Mouse (Mus musculus) heart, embryonic 11.5 days (tissue): ENCODE measurements at regions not wholly inside any gene's neighbourhood (a gene's known extent, or its start where the extent isn't known, plus 50 kb on each side); places are given as distances from the start of the nearest gene placed in this dataset.

ENCODE experiments used
- ATAC-seq: fragments of 200-750 bp; cut with Nextera tagmentation; replicated peaks from 2 replicates; pipeline ENCODE4 v1.8.0; 2017; ENCODE audit warnings: moderate library complexity; ENCODE audit not compliant: insufficient number of reproducible peaks, low FRiP score, low TSS enrichment
- H3K27ac ChIP-seq: fragments of 300-500 bp; sonication (generic); 2 replicates; pipeline ENCODE4 v1.5.1; 2014; ENCODE audit warnings: mild to moderate bottlenecking, low read depth, low read length
- H3K27me3 ChIP-seq: fragments of 300-500 bp; sonication (generic); 2 replicates; pipeline ENCODE4 v1.6.1; 2014; ENCODE audit warnings: mild to moderate bottlenecking, low read length, mixed read lengths; ENCODE audit not compliant: control insufficient read depth, insufficient read depth
- H3K36me3 ChIP-seq: fragments of 300-500 bp; sonication (generic); 2 replicates; pipeline ENCODE4 v1.6.1; 2014; ENCODE audit warnings: mild to moderate bottlenecking, low read length, moderate library complexity, mixed read lengths; ENCODE audit not compliant: control insufficient read depth, insufficient read depth
- H3K4me1 ChIP-seq: fragments of 300-500 bp; sonication (generic); 2 replicates; pipeline ENCODE4 v1.6.1; 2014; ENCODE audit warnings: low read length; ENCODE audit not compliant: control insufficient read depth, insufficient read depth
- H3K4me2 ChIP-seq: fragments of 300-500 bp; sonication (generic); 2 replicates; pipeline ENCODE4 v1.6.1; 2014; ENCODE audit warnings: mild to moderate bottlenecking, moderate library complexity
- H3K4me3 ChIP-seq: fragments of 300-500 bp; sonication (generic); 2 replicates; pipeline ENCODE4 v1.5.1; 2014; ENCODE audit warnings: low read depth, low read length
- H3K9ac ChIP-seq: fragments of 300-500 bp; sonication (generic); 2 replicates; pipeline ENCODE4 v1.6.1; 2014; ENCODE audit warnings: mild to moderate bottlenecking, low read depth, low read length, moderate library complexity
- H3K9me3 ChIP-seq: fragments of 300-500 bp; sonication (generic); replicated peaks from 2 replicates; pipeline ENCODE4 v1.6.1; 2016; ENCODE audit warnings: low read length; ENCODE audit not compliant: control insufficient read depth
- WGBS: fragments of 180-500 bp; shearing (Covaris S2); extraction: QIAGEN DNeasy Blood & Tissue Kit; methylation state at CpG from one replicate; pipeline ENCODE4 v1.1.7; 2014; ENCODE audit not compliant: insufficient replicate concordance; 5-methylcytosine and 5-hydroxymethylcytosine counted together

DNA sequence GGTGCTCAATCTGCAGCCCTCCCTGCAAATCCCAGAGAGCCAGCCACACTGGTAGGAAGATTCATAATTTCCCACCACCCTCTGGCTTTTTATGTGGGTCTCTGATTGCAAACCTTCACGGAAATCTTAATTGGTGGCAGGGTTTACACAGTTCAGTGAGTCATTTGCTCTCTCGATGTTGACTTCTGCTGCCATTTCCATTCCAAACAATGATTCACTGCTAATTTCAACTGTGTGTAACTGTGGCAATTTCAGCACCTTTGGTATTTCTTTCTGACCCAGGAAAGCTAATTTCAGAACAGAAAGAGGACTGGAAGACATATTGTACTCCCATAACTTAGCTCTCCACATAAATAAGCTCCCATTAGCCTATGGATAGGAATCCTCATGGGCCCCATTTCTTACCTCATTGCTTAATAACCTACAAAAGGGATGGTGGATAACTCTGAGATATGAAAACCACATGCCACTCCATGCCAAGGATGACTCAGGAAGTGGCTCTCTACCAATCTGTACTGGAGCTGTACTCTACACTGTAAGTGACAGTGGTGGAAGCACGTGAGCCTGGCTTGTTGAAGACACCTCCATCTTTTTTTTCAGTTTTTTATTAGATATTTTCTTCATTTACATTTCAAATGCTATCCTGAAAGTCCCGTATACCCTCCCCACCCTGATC, 536.0 kb downstream of the Tox3 start:
- Histone ChIP-seq H3K36me3 (no peaks in the 10 kb centered on the region), H3K9me3 (no peaks in the 10 kb centered on the region), H3K9ac (no peak overlapping the region), H3K4me1 (no peaks in the 10 kb centered on the region), H3K27me3 (no peaks in the 10 kb centered on the region), H3K27ac (no peak overlapping the region), H3K4me3 (no peak overlapping the region), H3K4me2 (no peak overlapping the region)
- WGBS = 79% methylated on average over 4 of the region's 4 CpGs
- ATAC-seq = no peak

DNA sequence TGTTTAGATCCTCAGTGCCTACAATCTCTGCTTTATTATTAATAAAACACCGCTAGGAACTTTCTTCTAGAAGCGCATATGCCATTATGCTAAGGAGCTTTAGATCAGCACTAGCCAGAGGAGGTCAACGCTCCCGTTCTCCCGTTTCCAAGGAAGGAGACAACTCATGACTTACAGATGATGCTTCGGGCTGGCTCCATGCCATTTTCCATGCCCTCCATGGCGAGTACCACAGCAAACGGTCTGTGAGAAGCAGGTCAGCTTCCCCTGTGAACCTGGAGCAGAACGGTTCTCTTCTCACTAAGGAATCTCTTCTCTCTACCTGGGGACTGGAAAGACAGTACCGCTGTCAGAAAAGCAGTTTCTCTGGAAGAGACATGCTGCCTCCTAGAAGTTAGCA, 559.8 kb downstream of the Tox3 start:
- Histone ChIP-seq H3K9ac (no peak overlapping the region), H3K27me3 (no peaks in the 10 kb centered on the region; the same call in 1 of the 2 replicates), H3K4me3 (no peak overlapping the region), H3K9me3 (no peaks in the 10 kb centered on the region), H3K4me1 (no peaks in the 10 kb centered on the region), H3K36me3 (no peaks in the 10 kb centered on the region), H3K4me2 (no peak overlapping the region), H3K27ac (no peak overlapping the region)
- 68% methylated on average over 10 of the region's 10 CpGs for WGBS
- ATAC-seq = no peak

GRCm38 (mm10) chr8:89787050-89787905, 560.9 kb downstream of the Tox3 start:
- 67% methylated on average over 17 of the region's 17 CpGs for WGBS
- Histone ChIP-seq H3K4me3 (no peak overlapping the region), H3K9me3 (no peaks in the 10 kb centered on the region), H3K9ac (no peak overlapping the region), H3K27me3 (no peaks in the 10 kb centered on the region; the same call in 1 of the 2 replicates), H3K36me3 (no peaks in the 10 kb centered on the region), H3K27ac (no peak overlapping the region), H3K4me1 (no peaks in the 10 kb centered on the region), H3K4me2 (no peak overlapping the region)
- ATAC-seq = no peak

- Histone ChIP-seq H3K27ac (no peak overlapping the region), H3K9me3 (no peaks in the 10 kb centered on the region), H3K4me3 (no peak overlapping the region), H3K9ac (no peak overlapping the region), H3K4me2 (no peak overlapping the region), H3K36me3 (no peaks in the 10 kb centered on the region), H3K4me1 (no peaks in the 10 kb centered on the region), H3K27me3 (no peaks in the 10 kb centered on the region; the same call in 1 of the 2 replicates)
- no peak for ATAC-seq
- WGBS = 17% methylated on average over 7 of the region's 7 CpGs
Measured at GRCm38 (mm10) chr8:89785011-89785410, 563.1 kb downstream of the Tox3 start.

GRCm38 (mm10) chr8:89783311-89783710, 564.8 kb downstream of the Tox3 start:
- Histone ChIP-seq H3K4me1 (no peaks in the 10 kb centered on the region), H3K27me3 (no peaks in the 10 kb centered on the region; the same call in 1 of the 2 replicates), H3K4me3 (no peak overlapping the region), H3K36me3 (no peaks in the 10 kb centered on the region), H3K9ac (no peak overlapping the region), H3K4me2 (no peak overlapping the region), H3K9me3 (no peaks in the 10 kb centered on the region), H3K27ac (no peak overlapping the region)
- no peak for ATAC-seq
- 69% methylated on average over 5 of the region's 5 CpGs for WGBS

GRCm38 (mm10) chr8:89766387-89766786, 581.8 kb downstream of the Tox3 start:
- 46% methylated on average over 4 of the region's 4 CpGs for WGBS
- no peak for ATAC-seq
- Histone ChIP-seq H3K27ac (no peak overlapping the region), H3K4me2 (no peak overlapping the region), H3K4me1 (no peaks in the 10 kb centered on the region), H3K9me3 (no peaks in the 10 kb centered on the region), H3K9ac (no peak overlapping the region), H3K27me3 (no peaks in the 10 kb centered on the region), H3K36me3 (no peaks in the 10 kb centered on the region), H3K4me3 (no peak overlapping the region)

- Histone ChIP-seq H3K4me2 (no peak overlapping the region), H3K27ac (no peak overlapping the region), H3K9ac (no peak overlapping the region), H3K27me3 (no peaks in the 10 kb centered on the region), H3K36me3 (no peaks in the 10 kb centered on the region), H3K4me3 (no peak overlapping the region), H3K9me3 (no peaks in the 10 kb centered on the region), H3K4me1 (no peaks in the 10 kb centered on the region)
- no peak for ATAC-seq
- 73% methylated on average over 5 of the region's 5 CpGs for WGBS
Measured at GRCm38 (mm10) chr8:89759531-89759930, 588.6 kb downstream of the Tox3 start.

GRCm38 (mm10) chr8:89758695-89759094, 589.4 kb downstream of the Tox3 start:
- 76% methylated on average over 10 of the region's 10 CpGs for WGBS
- no peak overlapping the region for H3K9ac ChIP-seq
- H3K4me2 ChIP-seq = no peak overlapping the region
- no peaks in the 10 kb centered on the region for H3K4me1 ChIP-seq
- H3K4me3 ChIP-seq = no peak overlapping the region
- H3K27ac ChIP-seq = no peak overlapping the region
- no peaks in the 10 kb centered on the region for H3K27me3 ChIP-seq
- ATAC-seq = no peak
- no peaks in the 10 kb centered on the region for H3K36me3 ChIP-seq
- no peaks in the 10 kb centered on the region for H3K9me3 ChIP-seq
